8 mouse cellular contexts compared by ENCODE assay signal in the genomic region with DNA sequence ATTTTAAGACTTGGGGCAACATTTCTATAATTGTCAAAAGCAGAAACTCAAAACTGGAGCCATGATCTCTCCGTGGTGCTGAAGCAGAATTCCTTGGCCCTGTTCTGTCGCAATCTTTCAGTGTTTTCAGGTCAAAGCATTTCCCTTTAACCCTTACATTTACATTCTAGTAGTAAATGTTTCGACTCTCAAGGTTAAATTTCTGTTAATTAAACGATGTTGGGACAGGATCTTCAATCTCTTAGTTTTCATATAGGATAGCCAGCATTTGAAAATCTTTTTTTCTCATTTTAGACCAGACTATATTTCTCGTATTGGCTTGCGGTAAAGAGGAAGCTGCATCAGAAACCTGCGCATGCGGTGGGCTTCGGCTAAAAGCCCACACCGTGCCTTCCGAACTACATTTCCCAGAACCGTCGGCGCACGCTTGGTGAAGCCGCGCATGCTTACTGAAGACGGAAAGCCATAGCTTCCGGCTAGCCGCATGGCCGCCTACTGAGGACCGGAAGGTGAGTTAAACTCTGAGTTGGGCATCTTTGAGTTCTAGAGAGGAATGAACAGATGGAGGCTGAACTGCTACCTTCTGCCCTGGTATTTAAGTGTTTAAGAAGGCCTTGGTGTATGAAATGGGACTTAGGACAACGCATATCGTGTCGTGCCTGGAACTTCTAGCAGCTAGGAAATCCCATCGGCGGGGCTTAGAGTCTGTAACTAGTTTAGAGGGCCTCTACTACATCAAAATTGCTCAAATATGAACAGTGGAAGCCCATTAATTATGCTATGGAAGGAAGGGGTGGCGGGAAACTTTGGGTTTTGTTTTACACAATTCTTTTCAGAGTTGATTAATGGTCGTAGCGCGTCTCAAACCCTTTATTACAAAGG. TPM values are rescaled to one million over a fixed set of nuclear protein-coding genes. Genes with fewer than 3 reads are reported as not detected.
DNase-seq lines count a peak whose midpoint lies in the region; ATAC-seq and TF ChIP-seq lines count a peak whose summit lies in the region.

No protein-coding gene starts in this region.

- peak; percentile 62 for TF ChIP-seq POLR2A in ES-Bruce4 (IDR thresholded peaks at IDR 0.05; ENCODE audit: insufficient read depth, low read length)

- no peak for TF ChIP-seq CTCF in ES-Bruce4 (IDR thresholded peaks at IDR 0.05; ENCODE audit: low read depth, low read length)
- no peak for TF ChIP-seq CTCF in heart, postnatal 0 days (IDR thresholded peaks at IDR 0.05; ENCODE audit: low read depth)
- TF ChIP-seq CTCF in liver, embryonic 14.5 days (IDR thresholded peaks at IDR 0.05; ENCODE audit: low read depth): no peak

- no peaks in the 10 kb centered on the region for H3K4me1 ChIP-seq in ES-Bruce4 (ENCODE audit: control insufficient read depth, insufficient read depth, low read length)
- H3K4me1 ChIP-seq in forebrain, embryonic 11.5 days (replicated peaks; ENCODE audit: control insufficient read depth, insufficient read depth, low read length): no peaks in the 10 kb centered on the region; the same call in 1 of the 2 replicates
- peaks cover 9% of the 10 kb centered on the region for H3K4me1 ChIP-seq in heart, postnatal 0 days (ENCODE audit: control insufficient read depth, insufficient read depth)
- H3K4me1 ChIP-seq in liver, embryonic 14.5 days (replicated peaks; ENCODE audit: control insufficient read depth in 2 of 2, insufficient read depth in 2 of 2, low read length in 1 of 2): peaks cover 6 to 10% of the 10 kb centered on the region in 2 experiments
- peaks cover 6% of the 10 kb centered on the region; the same call in 1 of the 2 replicates for H3K4me1 ChIP-seq in stomach, embryonic 15.5 days

- peak overlapping the region; percentile 93 for H3K4me3 ChIP-seq in ES-Bruce4 (ENCODE audit: low read depth, low read length)
- peak overlapping the region; percentile 65 for H3K4me3 ChIP-seq in forebrain, embryonic 11.5 days (ENCODE audit: low read depth, low read length)
- H3K4me3 ChIP-seq in heart, postnatal 0 days (ENCODE audit: low read depth, low read length): peak overlapping the region; percentile 63
- H3K4me3 ChIP-seq in liver, embryonic 14.5 days (ENCODE audit: insufficient read depth in 1 of 2, low read depth in 2 of 2, low read length in 2 of 2): peak overlapping the region; percentile 70 to 86
- peak overlapping the region; percentile 76 for H3K4me3 ChIP-seq in stomach, embryonic 15.5 days (replicated peaks)

- H3K27ac ChIP-seq in ES-Bruce4 (ENCODE audit: insufficient read depth, low read length): no peak overlapping the region
- H3K27ac ChIP-seq in forebrain, embryonic 11.5 days (ENCODE audit: low read depth, low read length): peak overlapping the region; percentile 20; the same call in 1 of the 2 replicates
- H3K27ac ChIP-seq in heart, postnatal 0 days (ENCODE audit: low read depth): peak overlapping the region; percentile 5; the same call in 1 of the 2 replicates
- H3K27ac ChIP-seq in liver, embryonic 14.5 days: no peak overlapping the region
- no peak overlapping the region; the same call in 1 of the 2 replicates for H3K27ac ChIP-seq in stomach, embryonic 15.5 days

- WGBS in forebrain, embryonic 11.5 days: 3% methylated on average over 31 of the region's 31 CpGs
- WGBS in heart, postnatal 0 days: 2% methylated on average over 31 of the region's 31 CpGs
- 1% methylated on average over 31 of the region's 31 CpGs for WGBS in liver, embryonic 14.5 days (ENCODE audit: insufficient replicate concordance)
- 1% methylated on average over 31 of the region's 31 CpGs for WGBS in stomach, embryonic 15.5 days

- peak overlapping the region; percentile 92 for H3K4me2 ChIP-seq in forebrain, embryonic 11.5 days (ENCODE audit: low read depth, low read length, severe bottlenecking)
- H3K4me2 ChIP-seq in heart, postnatal 0 days (ENCODE audit: low read depth, low read length): peak overlapping the region; percentile 100
- H3K4me2 ChIP-seq in liver, embryonic 14.5 days (ENCODE audit: low read depth): peak overlapping the region; percentile 69
- H3K4me2 ChIP-seq in stomach, embryonic 15.5 days: peak overlapping the region; percentile 96

- no peaks in the 10 kb centered on the region for H3K9me3 ChIP-seq in ES-Bruce4 (replicated peaks; ENCODE audit: control insufficient read depth, insufficient read depth, low read length, poor library complexity, severe bottlenecking)
- no peaks in the 10 kb centered on the region for H3K9me3 ChIP-seq in forebrain, embryonic 11.5 days (ENCODE audit: control insufficient read depth, low read length)
- H3K9me3 ChIP-seq in heart, postnatal 0 days (replicated peaks; ENCODE audit: control insufficient read depth, low read length): no peaks in the 10 kb centered on the region
- H3K9me3 ChIP-seq in liver, embryonic 14.5 days (ENCODE audit: control insufficient read depth, low read length): no peaks in the 10 kb centered on the region
- no peaks in the 10 kb centered on the region for H3K9me3 ChIP-seq in stomach, embryonic 15.5 days

- no peak for TF ChIP-seq EP300 in ES-Bruce4 (IDR thresholded peaks at IDR 0.05; ENCODE audit: insufficient read depth, low read depth, low read length)
- TF ChIP-seq EP300 in heart, postnatal 0 days (IDR thresholded peaks at IDR 0.05; ENCODE audit: low read depth): no peak
- TF ChIP-seq EP300 in liver, embryonic 14.5 days (IDR thresholded peaks at IDR 0.05; ENCODE audit: low read depth): no peak

- H3K36me3 ChIP-seq in ES-Bruce4 (ENCODE audit: control insufficient read depth, insufficient read depth, low read length, poor library complexity, severe bottlenecking): peaks cover 18% of the 10 kb centered on the region
- H3K36me3 ChIP-seq in forebrain, embryonic 11.5 days (ENCODE audit: control insufficient read depth, insufficient read depth, low read length): peaks cover 7% of the 10 kb centered on the region; the same call in 1 of the 2 replicates
- peaks cover 12% of the 10 kb centered on the region; the same call in 1 of the 2 replicates for H3K36me3 ChIP-seq in heart, postnatal 0 days (replicated peaks; ENCODE audit: control insufficient read depth, insufficient read depth, low read length)
- peaks cover 14% of the 10 kb centered on the region for H3K36me3 ChIP-seq in liver, embryonic 14.5 days (replicated peaks; ENCODE audit: control insufficient read depth, insufficient read depth, low read depth)
- H3K36me3 ChIP-seq in stomach, embryonic 15.5 days: peaks cover 4% of the 10 kb centered on the region; the same call in 1 of the 2 replicates

- H3K9ac ChIP-seq in ES-Bruce4 (ENCODE audit: low read depth, poor library complexity, severe bottlenecking): peak overlapping the region; percentile 89
- H3K9ac ChIP-seq in forebrain, embryonic 11.5 days (ENCODE audit: low read length): peak overlapping the region; percentile 69
- H3K9ac ChIP-seq in heart, postnatal 0 days (replicated peaks; ENCODE audit: low read depth, low read length): peak overlapping the region; percentile 45
- peak overlapping the region; percentile 56 for H3K9ac ChIP-seq in liver, embryonic 14.5 days (replicated peaks)
- peak overlapping the region; percentile 54 for H3K9ac ChIP-seq in stomach, embryonic 15.5 days

- peak; percentile 92 for ATAC-seq in forebrain, embryonic 11.5 days (replicated peaks; ENCODE audit: low FRiP score)
- ATAC-seq in heart, postnatal 0 days (ENCODE audit: insufficient read depth, low read depth): peak; percentile 79; the same call in 1 of the 2 replicates
- ATAC-seq in liver, embryonic 14.5 days (ENCODE audit: insufficient read depth): peak; percentile 76
- ATAC-seq in stomach, embryonic 15.5 days (ENCODE audit: insufficient read depth, low FRiP score, low read depth): peak; percentile 84

- peak; percentile 72 for DNase-seq in c-Kit-positive CD71-positive TER-119-negative erythroid progenitor cells, embryonic 14.5 days (ENCODE audit: low read depth)
- DNase-seq in forebrain, embryonic 11.5 days (ENCODE audit: low spot score): peak; percentile 92
- DNase-seq in heart, postnatal 0 days (ENCODE audit: low spot score): peak; percentile 79
- DNase-seq in kidney, postnatal 36 days: peak; percentile 83 to 85
- peak; percentile 54 to 60 (median 54) for DNase-seq in liver, embryonic 14.5 days (ENCODE audit: low read depth in 3 of 3, low spot score in 3 of 3)
- peak; percentile 89 for DNase-seq in neural tube, embryonic 10.5 days (ENCODE audit: extremely low spot score, low spot score)

- H3K27me3 ChIP-seq in ES-Bruce4 (ENCODE audit: control insufficient read depth, insufficient read depth, low read length, poor library complexity, severe bottlenecking): peaks cover 4% of the 10 kb centered on the region; the same call in 1 of the 2 replicates
- H3K27me3 ChIP-seq in forebrain, embryonic 11.5 days (ENCODE audit: control insufficient read depth, insufficient read depth, low read length): peaks cover 4% of the 10 kb centered on the region; the same call in 1 of the 2 replicates
- peaks cover 20% of the 10 kb centered on the region for H3K27me3 ChIP-seq in heart, postnatal 0 days (ENCODE audit: control insufficient read depth, insufficient read depth, low read length)
- H3K27me3 ChIP-seq in liver, embryonic 14.5 days (ENCODE audit: control insufficient read depth, insufficient read depth, low read length): peaks cover 34% of the 10 kb centered on the region
- no peaks in the 10 kb centered on the region for H3K27me3 ChIP-seq in stomach, embryonic 15.5 days (replicated peaks)

RNA-seq across cellular contexts. Expression of gene Pus3, which starts 0.9 kb away (rescaled TPM):
- polyA plus RNA-seq in ES-Bruce4 (2011; ENCODE audit: insufficient read depth, insufficient read length, low read depth, missing spikeins): 16.3 and 20.3 TPM in 2 replicates
- 21.8 TPM in 2 replicates for polyA plus RNA-seq in forebrain, embryonic 11.5 days (2014; fragmentation: Nextera tagmentation; extraction: Ambion mirVana)
- 7.9 and 8.6 TPM in 2 replicates for total RNA-seq in heart, postnatal 0 days (2014; rRNA removed; ENCODE audit: low replicate concordance)
- polyA plus RNA-seq in heart, postnatal 0 days (2015; fragmentation: Nextera tagmentation; extraction: Ambion mirVana): 8.4 and 9.2 TPM in 2 replicates
- polyA plus RNA-seq in liver, embryonic 14.5 days (2012; rRNA removed): 3.4 and 6.0 TPM in 2 replicates
- 7.2 and 7.7 TPM in 2 replicates for polyA plus RNA-seq in liver, embryonic 14.5 days (2014; fragmentation: Nextera tagmentation; extraction: Ambion mirVana)
- 17.0 and 17.8 TPM in 2 replicates for polyA plus RNA-seq in stomach, embryonic 15.5 days (2015; fragmentation: Nextera tagmentation; extraction: Ambion mirVana)

RNA-seq across cellular contexts. Expression of gene Ddx25, which starts 0.9 kb away (rescaled TPM):
- polyA plus RNA-seq in ES-Bruce4 (2011; ENCODE audit: insufficient read depth, insufficient read length, low read depth, missing spikeins): 2.2 and 2.4 TPM in 2 replicates
- polyA plus RNA-seq in forebrain, embryonic 11.5 days (2014; fragmentation: Nextera tagmentation; extraction: Ambion mirVana): 8.2 and 8.8 TPM in 2 replicates
- total RNA-seq in heart, postnatal 0 days (2014; rRNA removed; ENCODE audit: low replicate concordance): 0.27 TPM in 1 of 2 replicates, not detected in the other
- polyA plus RNA-seq in heart, postnatal 0 days (2015; fragmentation: Nextera tagmentation; extraction: Ambion mirVana): 0.14 and 0.18 TPM in 2 replicates
- 0.10 and 0.15 TPM in 2 replicates for polyA plus RNA-seq in liver, embryonic 14.5 days (2012; rRNA removed)
- 0.17 and 0.19 TPM in 2 replicates for polyA plus RNA-seq in liver, embryonic 14.5 days (2014; fragmentation: Nextera tagmentation; extraction: Ambion mirVana)
- polyA plus RNA-seq in stomach, embryonic 15.5 days (2015; fragmentation: Nextera tagmentation; extraction: Ambion mirVana): 1.6 and 1.8 TPM in 2 replicates

RNA-seq across cellular contexts. Expression of gene Pate2, which starts 10.8 kb away (rescaled TPM):
- 1.7 TPM in 2 replicates for polyA plus RNA-seq in ES-Bruce4 (2011; ENCODE audit: insufficient read depth, insufficient read length, low read depth, missing spikeins)
- 0.75 and 1.0 TPM in 2 replicates for polyA plus RNA-seq in forebrain, embryonic 11.5 days (2014; fragmentation: Nextera tagmentation; extraction: Ambion mirVana)
- total RNA-seq in heart, postnatal 0 days (2014; rRNA removed; ENCODE audit: low replicate concordance): not detected in 2 replicates
- polyA plus RNA-seq in heart, postnatal 0 days (2015; fragmentation: Nextera tagmentation; extraction: Ambion mirVana): 0.10 and 0.30 TPM in 2 replicates
- 0.06 and 0.09 TPM in 2 replicates for polyA plus RNA-seq in liver, embryonic 14.5 days (2012; rRNA removed)
- polyA plus RNA-seq in liver, embryonic 14.5 days (2014; fragmentation: Nextera tagmentation; extraction: Ambion mirVana): 0.19 and 0.29 TPM in 2 replicates
- 0.79 and 0.95 TPM in 2 replicates for polyA plus RNA-seq in stomach, embryonic 15.5 days (2015; fragmentation: Nextera tagmentation; extraction: Ambion mirVana)

RNA-seq across cellular contexts. Expression of gene Hyls1, which starts 10.9 kb away (rescaled TPM):
- 26.1 and 29.5 TPM in 2 replicates for polyA plus RNA-seq in ES-Bruce4 (2011; ENCODE audit: insufficient read depth, insufficient read length, low read depth, missing spikeins)
- 31.1 and 34.2 TPM in 2 replicates for polyA plus RNA-seq in forebrain, embryonic 11.5 days (2014; fragmentation: Nextera tagmentation; extraction: Ambion mirVana)
- 2.9 and 8.8 TPM in 2 replicates for total RNA-seq in heart, postnatal 0 days (2014; rRNA removed; ENCODE audit: low replicate concordance)
- 7.2 and 8.8 TPM in 2 replicates for polyA plus RNA-seq in heart, postnatal 0 days (2015; fragmentation: Nextera tagmentation; extraction: Ambion mirVana)
- 2.3 and 3.9 TPM in 2 replicates for polyA plus RNA-seq in liver, embryonic 14.5 days (2012; rRNA removed)
- 8.6 and 9.1 TPM in 2 replicates for polyA plus RNA-seq in liver, embryonic 14.5 days (2014; fragmentation: Nextera tagmentation; extraction: Ambion mirVana)
- 12.2 and 12.4 TPM in 2 replicates for polyA plus RNA-seq in stomach, embryonic 15.5 days (2015; fragmentation: Nextera tagmentation; extraction: Ambion mirVana)

RNA-seq across cellular contexts. Expression of gene Gm1113, which starts 41.2 kb away (rescaled TPM):
- not detected in 2 replicates for polyA plus RNA-seq in ES-Bruce4 (2011; ENCODE audit: insufficient read depth, insufficient read length, low read depth, missing spikeins)
- not detected in 2 replicates for polyA plus RNA-seq in forebrain, embryonic 11.5 days (2014; fragmentation: Nextera tagmentation; extraction: Ambion mirVana)
- not detected in 2 replicates for total RNA-seq in heart, postnatal 0 days (2014; rRNA removed; ENCODE audit: low replicate concordance)
- polyA plus RNA-seq in heart, postnatal 0 days (2015; fragmentation: Nextera tagmentation; extraction: Ambion mirVana): not detected in 2 replicates
- not detected in 2 replicates for polyA plus RNA-seq in liver, embryonic 14.5 days (2012; rRNA removed)
- not detected in 2 replicates for polyA plus RNA-seq in liver, embryonic 14.5 days (2014; fragmentation: Nextera tagmentation; extraction: Ambion mirVana)
- not detected in 2 replicates for polyA plus RNA-seq in stomach, embryonic 15.5 days (2015; fragmentation: Nextera tagmentation; extraction: Ambion mirVana)

Comparison
In these comparisons a context has a peak if more than half of its experiments do, and no peak if none do; other contexts are left out.
1. H3K27ac ChIP-seq: peak in forebrain, embryonic 11.5 days (single experiment) and heart, postnatal 0 days (single experiment); none in ES-Bruce4 (single experiment), liver, embryonic 14.5 days (single experiment) and stomach, embryonic 15.5 days (single experiment).
2. Peak in every context shown above with its lines, with median percentiles within 50 percentile points of each other: H3K4me3 ChIP-seq, H3K9ac ChIP-seq, DNase-seq, ATAC-seq and H3K4me2 ChIP-seq.